Mouse (Mus musculus) layer of hippocampus, postnatal 36 days (tissue): ENCODE measurements around the gene Pla2g5. TPM values are rescaled to one million over a fixed set of nuclear protein-coding genes. Genes with fewer than 3 reads are reported as not detected.
"Not testable (repeated sequence)": the region's sequence is repeated elsewhere in the genome, so short reads cannot be mapped to it uniquely, and the experiment has no call there.

Experiments used
- DNase-seq, 2 experiments: peaks; one replicate each; pipeline ENCODE4 v3.0.0; 2022
- total RNA-seq, 2 experiments: library from RNA; stranded (reverse); gene quantifications; 2 replicates each; pipeline ENCODE4 v1.2.3; 2021

Pla2g5 gene
- total RNA-seq, 2 experiments from 2014 or later = 0.70 to 0.73 TPM

DNA sequence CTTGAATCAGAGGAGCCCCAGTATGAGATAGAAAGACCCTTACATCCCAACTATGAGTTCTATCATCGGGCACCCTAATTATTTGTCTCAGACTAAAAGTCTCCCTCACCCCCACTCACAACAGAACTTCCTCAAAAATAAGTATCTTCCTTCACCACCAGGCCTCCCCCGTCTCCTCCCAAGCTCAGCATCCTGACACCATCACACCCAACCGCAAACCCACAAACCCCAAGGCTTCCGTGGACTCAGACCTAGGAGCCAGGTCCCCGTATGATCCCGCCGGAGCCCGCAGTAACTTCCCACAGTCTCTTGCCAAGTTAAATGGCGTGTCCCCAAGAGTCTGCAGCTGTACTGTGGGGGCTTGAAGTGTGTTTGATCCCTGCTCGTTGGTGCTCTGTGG is 5.7 kb downstream of the Pla2g5 start:
- no peak for DNase-seq

DNA sequence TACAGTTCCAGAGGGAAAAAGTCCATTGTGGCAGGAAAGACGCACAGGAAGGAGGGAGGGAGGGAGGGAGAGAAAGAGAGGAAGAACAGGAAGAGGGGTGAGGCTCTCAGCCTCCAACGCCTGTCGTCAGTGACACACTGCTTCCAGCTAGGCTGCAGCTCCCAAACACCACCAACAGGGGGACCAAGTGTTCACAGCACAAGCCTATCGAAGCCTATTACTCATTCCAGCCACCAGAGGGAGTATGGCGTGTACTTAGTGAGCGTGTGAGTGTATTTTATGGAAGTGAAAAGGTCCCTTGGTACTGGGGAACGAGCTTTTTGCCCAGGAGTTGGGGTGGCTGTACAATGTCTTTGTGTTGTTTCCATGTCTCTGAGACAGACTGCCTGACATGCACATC is 6.8 kb downstream of the Pla2g5 start:
- DNase-seq = peak; percentile 41 to 42

DNA sequence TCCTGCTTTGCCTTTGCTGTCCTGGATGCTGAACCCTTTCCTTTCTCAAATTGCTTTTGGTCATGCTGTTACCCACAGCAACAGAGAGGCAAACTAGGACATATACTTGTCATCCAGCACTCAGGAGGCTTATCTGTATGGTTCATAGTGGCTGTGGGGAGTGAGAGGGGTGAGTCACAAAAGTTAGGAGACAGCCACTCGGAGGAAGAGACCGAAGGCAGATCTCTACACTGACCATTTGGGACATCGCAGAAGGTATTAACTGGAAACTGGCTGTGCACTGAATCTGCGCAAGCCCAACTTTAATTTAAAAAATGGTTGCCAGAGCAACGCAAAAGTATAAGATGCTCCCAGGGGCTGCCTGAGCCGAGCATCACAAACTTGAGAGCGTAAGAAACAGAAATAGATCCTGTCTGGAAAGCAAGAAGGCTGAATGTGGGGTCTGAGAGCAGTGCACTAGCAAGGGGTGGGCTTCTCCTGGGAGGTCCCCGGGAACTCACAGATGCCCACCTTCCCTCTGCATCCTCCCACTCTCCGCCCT is 8.1 kb downstream of the Pla2g5 start:
- DNase-seq = no peak

DNA sequence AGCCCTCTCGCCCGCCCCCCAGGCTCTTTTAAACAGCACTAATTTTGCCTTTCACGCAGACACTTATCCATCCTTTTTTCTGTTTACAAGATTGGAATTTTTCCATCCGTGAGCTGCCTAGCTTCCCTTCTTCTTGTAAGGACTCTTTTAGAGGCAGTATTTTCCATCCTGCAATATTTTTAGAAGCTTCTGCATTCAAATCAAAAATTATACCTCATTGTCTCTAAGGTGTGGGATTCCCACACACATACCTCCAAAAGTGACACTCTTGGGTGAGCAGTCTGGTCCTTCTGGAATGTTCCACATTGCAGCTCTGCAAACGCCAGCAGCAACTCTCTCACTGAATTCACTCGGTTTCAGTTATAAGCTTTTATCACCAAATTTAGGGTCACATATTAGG is 10.3 kb downstream of the Pla2g5 start:
- no peak for DNase-seq

DNA sequence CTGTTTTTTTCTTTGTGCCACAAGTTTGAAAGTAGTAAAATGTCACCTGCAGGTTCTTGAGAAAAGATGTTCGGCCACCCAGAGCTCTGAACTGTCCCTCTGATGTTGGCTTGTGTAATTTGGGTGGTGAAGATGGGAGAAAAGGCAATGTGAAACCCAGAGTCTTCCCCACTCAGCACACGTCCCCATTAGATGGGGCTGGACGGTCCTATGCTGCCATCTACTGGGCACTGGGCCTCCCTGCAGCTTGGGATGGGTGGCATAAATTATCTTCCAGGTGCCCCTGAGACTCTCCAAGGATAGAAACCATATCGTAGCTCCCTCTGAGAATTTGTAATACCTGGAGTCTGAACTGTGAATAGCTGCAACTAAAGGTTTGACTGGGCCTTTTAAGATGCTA is 11.8 kb downstream of the Pla2g5 start:
- DNase-seq = peak; percentile 78

DNA sequence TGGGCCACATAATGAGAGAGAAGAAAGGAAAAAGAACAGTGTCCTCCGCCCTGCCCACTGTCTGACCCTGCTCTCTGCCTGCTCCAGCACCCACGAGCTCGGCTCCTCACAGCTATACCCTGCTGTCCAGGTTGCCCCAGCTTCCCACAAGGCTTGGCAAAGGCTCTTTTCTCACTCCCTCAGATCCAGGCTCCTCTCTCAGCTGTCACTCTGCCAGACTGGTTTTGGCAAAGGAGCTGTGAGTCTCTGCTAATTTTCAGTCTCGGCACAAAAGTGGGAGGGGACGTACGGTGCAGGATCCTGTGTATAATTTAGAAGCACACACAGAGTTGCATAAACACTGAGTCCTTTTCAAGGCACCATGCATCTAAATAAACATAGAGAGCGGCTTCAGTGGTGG is 21.9 kb downstream of the Pla2g5 start:
- peak; percentile 82 to 84 for DNase-seq

DNA sequence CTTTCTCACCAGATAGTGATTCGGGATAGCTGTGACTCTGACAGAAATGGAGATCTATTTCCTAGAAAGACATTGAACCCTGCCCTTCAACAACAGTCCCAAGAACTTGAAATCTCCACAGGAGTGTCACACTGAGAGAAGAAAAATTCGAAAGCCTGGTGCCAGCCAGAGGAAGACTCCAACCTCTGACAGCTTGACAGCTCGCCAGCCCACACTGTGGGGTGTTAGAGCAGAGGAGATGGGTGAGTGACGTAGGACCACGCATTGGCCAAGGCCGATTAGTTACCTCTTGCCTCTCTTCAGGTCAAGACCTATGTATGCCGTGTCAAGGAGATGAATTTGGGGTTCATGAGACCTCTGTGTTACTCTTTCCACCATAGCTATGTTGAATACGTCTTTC is 22.6 kb downstream of the Pla2g5 start:
- no peak for DNase-seq

DNA sequence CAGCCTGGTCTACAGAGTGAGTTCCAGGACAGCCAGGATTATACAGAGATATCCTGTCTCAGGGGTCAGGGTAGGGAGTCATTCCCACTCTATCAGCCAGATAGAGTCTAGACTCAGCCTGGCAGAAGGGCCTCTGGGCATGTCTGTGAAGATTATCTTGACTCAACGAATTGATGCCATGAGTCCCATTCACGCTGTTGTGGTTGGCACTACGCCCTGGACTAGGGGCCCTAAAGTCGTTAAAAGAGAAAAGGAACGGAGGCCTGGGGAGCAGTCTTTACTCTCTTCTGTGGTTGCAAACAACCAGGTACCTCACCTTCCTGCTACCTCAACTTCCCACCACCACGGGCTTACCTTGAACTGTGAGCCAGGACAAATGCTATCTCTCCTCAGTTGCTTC is 23.5 kb downstream of the Pla2g5 start:
- no peak for DNase-seq

DNA sequence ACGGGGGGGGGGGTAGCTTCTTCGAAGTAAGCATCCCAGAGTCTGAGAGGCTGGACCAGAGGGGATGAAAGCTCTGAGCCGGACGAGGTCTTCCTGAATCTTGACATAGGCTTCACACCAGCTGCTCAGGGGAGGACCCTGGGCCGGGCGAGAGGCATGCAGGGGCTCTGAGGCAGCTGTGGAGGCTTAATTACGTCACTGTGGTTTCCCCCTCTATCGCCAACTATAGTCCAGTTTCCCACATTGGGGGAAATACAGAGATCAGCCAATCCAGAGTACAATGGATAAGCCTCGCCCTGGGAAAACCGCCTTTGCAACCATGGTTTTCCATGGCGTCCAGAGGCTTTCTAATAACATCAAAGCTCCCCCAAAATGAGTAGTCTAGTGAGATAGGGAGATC is 36.1 kb downstream of the Pla2g5 start:
- DNase-seq = no peak

DNA sequence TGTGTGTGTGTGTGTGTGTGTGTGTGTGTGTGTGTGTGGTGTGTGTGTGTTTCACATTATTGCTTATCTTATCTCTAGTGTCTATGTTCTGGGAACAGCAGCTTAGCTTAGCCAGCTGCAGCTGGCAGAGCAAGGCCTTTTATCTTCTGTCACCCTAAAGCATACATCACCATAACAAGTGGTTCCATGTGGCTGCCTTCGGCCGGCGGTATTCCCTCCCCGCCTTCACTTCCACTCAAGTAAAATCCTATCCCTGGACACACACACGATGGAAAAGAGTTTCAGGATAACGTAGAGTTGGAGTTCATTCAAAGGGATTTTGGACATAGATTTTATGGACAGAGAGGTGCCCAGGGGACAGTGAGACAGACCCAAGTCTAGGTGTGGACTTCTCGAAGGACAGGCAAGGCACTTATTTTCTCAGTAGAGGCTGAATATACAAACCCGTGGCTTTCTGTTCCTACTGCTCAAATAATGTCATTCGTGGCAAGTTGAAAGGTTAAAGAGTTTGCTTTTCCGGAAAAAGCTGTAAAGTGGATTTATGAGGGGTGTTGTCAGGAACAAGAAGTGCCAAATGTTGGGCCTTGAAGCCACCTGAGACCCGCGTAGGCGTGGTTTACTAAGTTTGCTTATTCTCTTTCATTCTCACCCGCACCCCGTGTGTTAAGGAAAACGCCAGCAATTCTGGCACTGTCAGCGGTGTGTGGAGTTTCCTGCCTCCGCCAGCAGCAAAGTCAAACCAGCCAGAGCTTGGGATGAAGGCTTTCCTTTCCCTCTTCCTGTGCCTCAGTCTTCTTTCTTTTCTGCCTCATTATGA is 37.3 kb downstream of the Pla2g5 start:
- no peak for DNase-seq

DNA sequence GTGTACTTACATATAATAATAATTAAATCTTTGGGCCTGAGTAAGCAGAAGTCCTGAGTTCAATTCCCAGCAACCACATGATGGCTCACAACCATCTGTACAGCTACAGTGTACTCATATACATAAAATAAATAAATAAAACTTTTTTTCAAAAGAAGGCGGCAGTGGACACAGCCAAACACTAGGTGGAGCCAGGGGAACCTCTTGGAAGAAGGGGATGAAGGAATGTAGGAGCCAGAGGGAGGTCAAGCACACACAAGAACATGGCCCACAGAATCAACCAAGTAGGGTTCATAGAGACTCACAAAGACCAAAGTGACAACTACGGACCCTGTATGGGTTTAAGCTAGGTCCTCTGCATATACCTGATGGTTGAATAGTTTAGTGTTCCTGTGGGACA is 38.6 kb downstream of the Pla2g5 start:
- no peak for DNase-seq

DNA sequence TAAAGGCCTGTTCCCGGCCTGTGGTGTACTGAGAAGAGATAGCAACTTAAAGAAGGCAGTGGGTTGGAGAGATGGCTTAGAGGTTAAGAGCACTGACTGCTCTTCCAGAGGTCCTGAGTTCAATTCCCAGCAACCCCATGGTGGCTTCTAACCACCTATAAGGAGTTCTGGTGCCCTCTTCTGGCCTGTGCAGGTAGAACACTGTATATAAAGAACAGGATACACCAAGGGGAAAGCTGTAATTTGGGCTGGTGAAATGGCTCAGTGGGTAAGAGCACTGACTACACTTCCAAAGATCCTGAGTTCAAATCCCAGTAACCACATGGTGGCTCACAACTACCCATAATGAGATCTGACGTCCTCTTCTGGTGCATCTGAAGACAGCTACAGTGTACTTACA is 39.1 kb downstream of the Pla2g5 start:
- not testable (repeated sequence) for DNase-seq

DNA sequence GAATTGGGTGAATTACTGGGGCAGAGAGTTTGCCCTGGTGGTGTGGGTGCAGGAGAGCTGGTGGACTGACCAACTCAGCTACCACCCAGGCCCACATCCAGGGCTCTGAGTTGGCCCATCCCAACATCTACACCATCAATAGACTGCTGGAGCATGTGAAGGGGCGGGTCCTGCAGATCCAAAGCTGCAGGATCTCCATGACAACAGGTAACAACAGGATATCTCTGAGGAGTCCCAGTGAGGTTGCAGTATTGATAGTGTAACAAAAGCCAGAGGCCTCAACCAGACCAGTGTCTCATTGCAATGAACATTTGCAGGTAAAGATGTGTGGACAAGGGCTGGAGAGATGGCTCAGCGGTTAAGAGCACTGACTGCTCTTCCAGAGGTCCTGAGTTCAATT is 42.2 kb downstream of the Pla2g5 start:
- DNase-seq = no peak

DNA sequence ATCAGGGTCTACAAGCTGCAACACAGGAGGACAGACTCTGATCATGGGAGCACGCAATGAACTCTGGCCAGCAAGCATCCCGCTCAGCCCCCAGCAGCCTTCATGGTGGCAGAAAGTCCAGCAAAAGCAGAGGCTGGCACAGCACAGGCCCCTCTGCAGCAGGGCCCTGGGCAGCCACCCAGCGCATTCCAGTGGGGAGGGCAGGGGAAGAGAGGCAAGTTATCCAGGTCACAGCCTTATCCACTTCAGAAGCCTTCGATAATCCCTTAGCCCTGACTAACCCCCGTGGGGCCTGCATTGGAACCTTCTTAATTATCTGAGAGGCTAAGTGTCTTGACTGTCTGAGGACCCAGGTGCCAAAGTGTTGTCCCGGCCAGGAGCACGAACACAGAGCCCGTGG is 44.2 kb downstream of the Pla2g5 start:
- no peak for DNase-seq

DNA sequence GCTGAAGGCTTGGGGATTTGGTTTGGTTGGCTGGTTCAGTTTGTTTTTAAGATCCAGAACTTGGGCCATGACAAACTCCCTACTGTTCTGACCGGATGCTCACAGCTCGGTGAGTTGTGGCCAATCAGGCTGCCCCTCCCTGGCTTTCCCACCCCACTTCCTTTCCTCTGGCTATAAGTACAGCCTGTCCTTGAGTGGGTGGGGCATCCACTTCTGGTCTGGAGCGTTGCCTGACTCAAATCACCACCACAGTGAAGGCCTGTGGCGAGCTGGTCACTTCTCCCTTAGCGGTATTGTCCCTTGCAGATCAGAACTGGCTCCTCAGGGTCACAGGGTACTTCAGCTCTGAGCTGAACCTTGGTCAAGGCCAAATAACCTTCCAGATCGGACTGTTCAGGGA is 45.5 kb downstream of the Pla2g5 start:
- no peak for DNase-seq

DNA sequence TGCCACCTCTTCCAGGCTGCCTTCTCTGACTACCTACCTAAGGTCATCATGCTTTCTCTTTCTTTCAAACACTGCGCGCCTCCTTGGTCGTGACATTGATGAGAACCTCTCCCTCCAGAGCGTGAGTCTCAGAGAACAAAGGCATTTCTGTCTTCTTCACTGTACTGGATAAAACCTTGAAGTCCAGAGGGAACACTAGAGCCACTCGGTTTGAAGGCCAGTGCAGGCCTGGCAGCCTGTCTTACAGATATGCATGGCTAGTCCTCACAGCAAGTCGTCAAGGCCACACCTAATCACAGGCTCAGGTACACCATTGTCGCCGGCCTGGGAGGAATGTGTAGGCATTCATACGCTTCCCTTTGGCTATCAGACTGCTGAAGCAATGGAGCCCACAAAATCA is 47.1 kb downstream of the Pla2g5 start:
- no peak for DNase-seq

DNA sequence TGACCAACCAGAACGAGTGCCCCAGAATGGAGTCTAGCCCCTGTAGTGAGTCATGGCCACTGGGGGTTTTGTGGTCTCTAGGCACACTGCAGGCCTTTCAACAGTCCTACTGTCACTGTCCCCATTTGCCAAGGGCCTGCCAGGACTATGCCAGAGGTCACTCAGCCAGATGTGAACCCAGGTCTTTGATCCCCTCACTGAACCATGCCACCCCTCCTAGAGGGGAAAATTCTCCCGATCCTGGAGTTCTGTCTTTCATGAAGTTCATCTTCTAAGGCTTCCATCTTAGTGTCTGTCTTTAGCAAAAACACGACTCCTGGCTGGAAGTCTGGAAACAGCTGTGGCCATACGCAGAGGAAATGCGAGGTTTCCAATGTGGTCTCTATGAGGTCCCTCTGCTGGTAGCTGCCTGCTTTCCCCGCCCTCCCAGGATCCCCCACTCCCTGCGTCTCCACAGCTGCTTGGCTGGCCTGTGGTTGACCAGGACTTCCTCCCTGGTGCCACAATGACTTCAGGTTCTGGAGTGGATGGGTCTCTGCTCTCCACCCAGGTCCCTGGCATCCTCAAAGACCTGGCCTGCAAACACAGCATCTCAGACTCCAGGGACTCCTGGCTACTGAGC is 56.3 kb downstream of the Pla2g5 start:
- no peak for DNase-seq

DNA sequence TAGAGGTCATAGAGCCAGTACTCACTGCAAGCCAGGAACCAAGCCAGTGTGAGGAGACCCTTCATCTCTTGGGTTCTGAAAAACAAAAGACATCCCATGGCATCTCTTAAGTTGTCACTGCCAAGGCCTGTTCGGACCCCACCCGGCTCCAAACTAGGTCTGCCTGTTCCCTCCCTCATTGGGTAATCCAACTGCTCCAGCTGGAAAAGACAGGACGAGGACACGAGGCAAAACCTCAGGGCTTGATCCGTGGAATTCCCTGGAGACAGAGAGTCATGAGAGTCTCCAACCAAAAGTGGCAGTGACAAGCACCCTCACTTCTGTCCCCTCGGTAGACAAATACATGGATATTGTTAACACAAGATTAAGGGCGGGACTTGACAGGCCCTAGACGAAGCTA is 57.1 kb downstream of the Pla2g5 start:
- DNase-seq = no peak

DNA sequence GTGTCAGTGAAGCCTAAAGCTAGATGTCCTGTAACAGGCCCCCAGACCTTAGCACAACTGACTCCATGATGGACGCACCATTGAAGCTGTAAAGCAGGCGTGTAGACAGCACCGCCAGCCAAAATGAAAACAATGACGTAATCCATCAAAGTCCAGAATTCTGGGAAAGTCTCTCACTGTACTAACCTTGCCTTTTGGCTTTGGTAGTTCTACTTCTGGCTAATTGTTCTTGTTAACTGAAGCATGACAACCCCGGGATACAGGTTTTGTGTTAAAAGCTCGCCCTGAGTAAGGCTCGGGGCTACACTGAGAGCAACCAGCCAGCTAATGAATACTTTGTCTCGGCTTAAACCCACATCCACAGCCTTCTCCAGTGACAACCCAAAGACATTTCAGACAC is 58.0 kb downstream of the Pla2g5 start:
- DNase-seq = no peak

DNA sequence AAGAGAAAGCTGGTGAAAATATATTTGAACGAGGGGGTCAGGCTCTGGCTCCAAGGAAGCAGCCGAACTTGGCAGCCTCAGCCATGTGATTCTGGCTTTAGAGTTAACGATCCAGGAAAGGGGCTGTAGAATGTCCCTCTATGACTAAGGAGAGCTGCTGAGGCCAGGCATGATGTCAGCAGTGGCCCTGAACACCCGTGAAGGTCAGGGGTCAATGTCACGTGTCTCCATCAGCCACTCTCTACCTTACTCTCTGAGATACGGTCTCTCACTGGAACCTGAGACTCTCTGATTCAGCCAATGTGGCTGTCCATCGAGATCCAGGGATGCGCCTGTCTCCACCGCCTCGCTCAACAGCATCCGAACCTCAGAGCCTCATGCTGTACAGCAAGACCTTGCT is 60.4 kb downstream of the Pla2g5 start:
- no peak for DNase-seq

DNA sequence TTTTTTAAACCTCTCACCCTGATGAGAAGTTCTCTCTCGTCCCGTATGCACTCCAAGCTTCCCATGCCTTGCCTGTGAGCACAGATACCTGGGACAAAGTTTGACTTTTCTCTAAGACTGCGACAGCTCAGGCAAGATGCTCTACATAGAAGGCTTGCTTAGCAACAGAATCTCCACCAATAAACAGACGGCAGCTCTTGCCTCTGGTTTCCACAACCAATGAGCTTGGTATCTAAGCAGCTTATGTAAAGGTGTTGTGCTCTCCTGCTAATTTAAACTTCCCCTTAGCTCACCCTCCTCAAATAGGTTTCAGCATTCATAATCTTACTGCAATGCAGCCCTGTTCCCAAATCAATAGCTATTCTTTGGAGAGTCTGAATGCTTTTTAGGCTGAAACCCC is 61.7 kb downstream of the Pla2g5 start:
- DNase-seq = no peak

DNA sequence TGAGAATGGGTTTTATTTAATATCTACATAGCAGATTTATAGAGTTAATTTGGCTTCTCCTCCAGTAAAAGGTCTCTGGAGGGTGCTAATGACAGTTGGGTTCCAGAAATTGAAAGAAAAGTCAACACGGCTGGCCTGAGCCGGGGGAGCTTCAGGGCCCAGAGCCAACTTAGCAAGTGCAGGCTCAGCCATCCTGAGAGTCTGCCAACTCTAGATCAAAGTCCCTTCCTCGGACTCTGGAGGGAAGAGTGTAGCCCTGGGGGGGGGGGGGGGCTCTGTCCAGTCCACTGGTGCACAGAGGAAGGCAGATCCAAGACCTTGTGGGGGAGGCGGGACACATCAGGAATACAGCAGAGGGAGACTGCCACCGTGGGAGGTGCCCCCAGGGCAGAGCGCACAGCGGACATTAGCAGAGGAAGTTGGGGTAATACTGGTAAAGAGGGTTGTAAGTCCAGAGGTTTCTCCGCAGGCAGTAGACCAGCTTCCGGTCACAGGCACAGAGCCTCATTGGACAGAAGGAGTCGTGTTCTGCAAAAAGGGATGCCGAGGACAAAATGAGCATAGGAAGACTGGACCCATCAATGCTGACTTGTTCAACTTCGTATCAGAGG is 63.0 kb downstream of the Pla2g5 start:
- DNase-seq = no peak

DNA sequence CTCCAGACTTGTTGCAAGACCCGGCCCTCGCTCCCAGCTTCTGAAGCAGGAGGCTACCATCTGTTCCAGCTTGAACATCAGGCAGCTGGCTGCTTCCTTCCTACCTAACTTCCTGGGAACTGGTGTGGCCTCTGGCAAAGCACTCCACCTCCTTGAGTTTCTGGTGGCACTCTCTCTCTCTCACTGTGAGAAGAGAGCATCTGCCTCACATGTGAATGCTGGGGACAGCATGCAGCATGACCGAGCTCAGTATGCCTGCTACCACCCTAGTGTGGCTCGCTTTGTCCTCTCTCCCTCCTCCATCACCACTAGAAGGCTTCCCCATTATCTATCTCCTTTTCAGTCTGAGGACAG is 66.1 kb downstream of the Pla2g5 start:
- DNase-seq = no peak
